Mouse (Mus musculus) myocyte (in vitro differentiated cells): ENCODE data around the gene Prr15.

Experiments
- E2F4 ChIP-seq: IDR thresholded peaks from one replicate; pipeline ENCODE4 v1.6.1; 2011; ENCODE audit warnings: mild to moderate bottlenecking, control low read depth, moderate library complexity; ENCODE audit not compliant: insufficient read depth
- MAX ChIP-seq: IDR thresholded peaks from one replicate; pipeline ENCODE4 v1.6.1; 2011; ENCODE audit warnings: low read depth, mild to moderate bottlenecking, control low read depth
- MYOD1 ChIP-seq, 3 experiments: IDR thresholded peaks; one replicate each; pipeline ENCODE4 v1.6.1; 2011; ENCODE audit warnings: control low read depth in 2 of 3, low read depth in 2 of 3, mild to moderate bottlenecking in 2 of 3, moderate library complexity in 1 of 3; ENCODE audit not compliant: insufficient read length in 2 of 3, control insufficient read depth in 1 of 3
- POLR2A ChIP-seq: IDR thresholded peaks from one replicate; pipeline ENCODE4 v1.6.1; 2011; ENCODE audit warnings: low read depth, mild to moderate bottlenecking, control low read depth, moderate library complexity; ENCODE audit not compliant: insufficient read length
- POLR2AphosphoS2 ChIP-seq: IDR thresholded peaks from one replicate; pipeline ENCODE4 v1.6.1; 2011; ENCODE audit warnings: low read depth, control low read depth; ENCODE audit not compliant: insufficient read length

- no peak for TF ChIP-seq MYOD1 (IDR thresholded peaks at IDR 0.05; ENCODE audit: control insufficient read depth in 1 of 3, insufficient read length in 2 of 3, low read depth in 2 of 3)
- TF ChIP-seq POLR2A, result no peak
- no peak for TF ChIP-seq POLR2AphosphoS2
- no peak for TF ChIP-seq MAX
- no peak for TF ChIP-seq E2F4
These were observed 6.4 kb upstream of the Prr15 start for GRCm38 (mm10) chr6:54319198-54319597.
